Mouse (Mus musculus): Measurements from ENCODE around the gene Mylk. TPM values are rescaled to one million over a fixed set of nuclear protein-coding genes. Genes with fewer than 3 reads are reported as not detected.

The Mylk gene
- polyA plus RNA-seq, 1 experiment from 2014 or later = 97.3 TPM

DNA sequence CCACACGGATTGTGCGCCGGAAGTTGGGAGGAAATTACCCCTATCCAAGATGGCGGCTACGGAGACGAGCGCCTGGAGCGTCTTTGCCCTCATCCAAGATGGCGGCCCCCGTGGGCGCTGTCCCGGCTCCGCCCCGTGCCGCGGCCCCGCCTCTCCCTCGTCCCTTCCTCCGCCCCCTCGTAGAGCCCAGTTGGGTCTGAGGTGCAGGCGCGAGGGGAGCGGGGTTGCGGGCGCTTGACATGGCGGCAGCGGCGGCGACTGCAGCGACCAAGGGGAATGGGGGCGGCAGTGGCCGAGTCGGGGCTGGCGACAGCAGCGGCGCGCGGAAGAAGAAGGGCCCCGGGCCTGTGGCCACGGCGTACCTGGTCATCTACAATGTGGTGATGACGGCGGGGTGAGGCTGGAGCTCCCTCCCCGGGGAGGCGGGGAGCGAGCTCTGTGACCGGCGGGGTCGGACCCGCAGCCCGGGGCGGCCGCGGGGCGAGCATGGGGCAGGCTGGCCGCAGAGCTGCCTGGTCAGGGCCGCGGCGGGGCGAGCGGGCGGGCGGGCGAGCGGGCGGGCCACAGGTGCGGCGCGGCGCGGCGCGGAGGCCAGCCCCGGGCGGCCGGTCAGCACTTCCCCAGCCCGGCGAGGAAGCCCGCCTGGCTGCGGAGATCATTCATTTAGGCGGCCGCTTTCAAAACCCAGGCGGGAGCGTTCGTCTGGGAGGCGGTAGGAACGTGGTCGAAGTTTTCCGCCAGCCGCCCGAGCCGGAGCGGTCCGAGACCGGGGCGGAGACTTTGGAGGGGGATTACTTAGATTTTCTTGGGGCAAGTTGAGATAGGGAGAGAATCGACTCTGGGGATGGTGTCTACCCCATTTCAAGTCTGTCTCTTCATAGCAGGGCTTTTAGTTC, 277.5 kb downstream of the Mylk start, which contains the start of gene Hacd2:
Gene Hacd2 (plus strand): TSS at position 187 of the 896 bp plus-strand sequence.
- ATAC-seq (replicated peaks; ENCODE audit: low FRiP score) = peak; percentile 99
- Histone ChIP-seq H3K36me3 (peaks cover 8% of the 10 kb centered on the region; the same call in 1 of the 2 replicates), H3K9me3 (replicated peaks) (no peaks in the 10 kb centered on the region), H3K27ac (peak within 1 kb of the TSS; percentile 91), H3K4me2 (peak within 1 kb of the TSS; percentile 71), H3K4me3 (replicated peaks) (peak within 1 kb of the TSS; percentile 92), H3K9ac (peak within 1 kb of the TSS; percentile 91), H3K27me3 (peaks cover 14% of the 10 kb centered on the region), H3K4me1 (peaks cover 5% of the 10 kb centered on the region; the same call in 1 of the 2 replicates)
- under 1% methylated on average over 91 of the region's 97 CpGs for WGBS

- peak overlapping the region; percentile 91 for H3K9ac ChIP-seq
- H3K4me2 ChIP-seq = peak overlapping the region; percentile 71
- peaks cover 5% of the 10 kb centered on the region; the same call in 1 of the 2 replicates for H3K4me1 ChIP-seq
- peaks cover 10% of the 10 kb centered on the region; the same call in 1 of the 2 replicates for H3K36me3 ChIP-seq
- peak overlapping the region; percentile 91 for H3K27ac ChIP-seq
- peak overlapping the region; percentile 92 for H3K4me3 ChIP-seq (replicated peaks)
- H3K27me3 ChIP-seq = peaks cover 14% of the 10 kb centered on the region
- 5% methylated on average over 8 of the region's 8 CpGs for WGBS
- no peaks in the 10 kb centered on the region for H3K9me3 ChIP-seq (replicated peaks)
- ATAC-seq (replicated peaks; ENCODE audit: low FRiP score) = no peak
Observed at GRCm38 (mm10) chr16:35023138-35023735, 278.2 kb downstream of the Mylk start.

- 85% methylated on average over 5 of the region's 5 CpGs for WGBS
- H3K36me3 ChIP-seq = peaks cover 20% of the 10 kb centered on the region
- ATAC-seq (replicated peaks; ENCODE audit: low FRiP score) = no peak
Observed at GRCm38 (mm10) chr16:35024300-35024699, 279.3 kb downstream of the Mylk start.

GRCm38 (mm10) chr16:35025347-35025746, 280.3 kb downstream of the Mylk start:
- no peak overlapping the region for H3K4me3 ChIP-seq (replicated peaks)
- no peak for ATAC-seq (replicated peaks; ENCODE audit: low FRiP score)
- H3K9me3 ChIP-seq (replicated peaks) = no peaks in the 10 kb centered on the region
- H3K27me3 ChIP-seq = peaks cover 4% of the 10 kb centered on the region; the same call in 1 of the 2 replicates
- peaks cover 27% of the 10 kb centered on the region for H3K36me3 ChIP-seq
- H3K9ac ChIP-seq = no peak overlapping the region
- H3K27ac ChIP-seq = no peak overlapping the region
- H3K4me2 ChIP-seq = no peak overlapping the region
- peaks cover 5% of the 10 kb centered on the region; the same call in 1 of the 2 replicates for H3K4me1 ChIP-seq
- WGBS = 96% methylated on average over 4 of the region's 4 CpGs

More at GRCm38 (mm10) chr16:35024300-35024699, 279.3 kb downstream of the Mylk start:
- Histone ChIP-seq H3K9me3 (replicated peaks) (no peaks in the 10 kb centered on the region), H3K9ac (no peak overlapping the region), H3K4me3 (replicated peaks) (no peak overlapping the region), H3K4me1 (peaks cover 5% of the 10 kb centered on the region; the same call in 1 of the 2 replicates), H3K27ac (no peak overlapping the region), H3K27me3 (peaks cover 13% of the 10 kb centered on the region), H3K4me2 (no peak overlapping the region)

DNA sequence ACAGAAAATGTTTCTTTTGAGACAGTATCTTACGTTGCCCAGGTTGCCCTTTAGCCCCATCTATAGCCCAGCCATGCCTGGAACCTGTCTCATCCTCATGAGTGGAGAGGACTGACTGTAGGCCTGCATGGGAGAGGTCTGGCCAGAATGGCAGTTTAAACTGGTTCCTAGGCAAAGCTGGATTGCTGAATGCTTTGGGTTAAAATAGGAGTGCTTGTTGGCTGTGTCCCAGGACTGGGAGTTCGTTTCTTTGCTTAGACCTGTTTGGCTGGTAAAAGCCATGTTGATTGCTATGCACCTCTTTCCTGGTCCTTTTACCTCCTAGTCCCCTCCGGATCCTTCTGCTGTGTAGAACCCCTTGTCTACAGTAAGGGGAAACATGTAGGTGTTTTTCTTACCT, 288.2 kb downstream of the Mylk start:
- H3K27ac ChIP-seq = peak overlapping the region; percentile 19; the same call in 1 of the 2 replicates
- WGBS = 76% methylated on average over 3 of the region's 3 CpGs
- H3K36me3 ChIP-seq = peaks cover 42% of the 10 kb centered on the region
- peaks cover 24% of the 10 kb centered on the region for H3K4me1 ChIP-seq
- no peak overlapping the region for H3K4me2 ChIP-seq
- ATAC-seq (replicated peaks; ENCODE audit: low FRiP score) = no peak
- H3K4me3 ChIP-seq (replicated peaks) = no peak overlapping the region
- no peak overlapping the region for H3K9ac ChIP-seq
- no peaks in the 10 kb centered on the region for H3K27me3 ChIP-seq
- H3K9me3 ChIP-seq (replicated peaks) = no peaks in the 10 kb centered on the region

DNA sequence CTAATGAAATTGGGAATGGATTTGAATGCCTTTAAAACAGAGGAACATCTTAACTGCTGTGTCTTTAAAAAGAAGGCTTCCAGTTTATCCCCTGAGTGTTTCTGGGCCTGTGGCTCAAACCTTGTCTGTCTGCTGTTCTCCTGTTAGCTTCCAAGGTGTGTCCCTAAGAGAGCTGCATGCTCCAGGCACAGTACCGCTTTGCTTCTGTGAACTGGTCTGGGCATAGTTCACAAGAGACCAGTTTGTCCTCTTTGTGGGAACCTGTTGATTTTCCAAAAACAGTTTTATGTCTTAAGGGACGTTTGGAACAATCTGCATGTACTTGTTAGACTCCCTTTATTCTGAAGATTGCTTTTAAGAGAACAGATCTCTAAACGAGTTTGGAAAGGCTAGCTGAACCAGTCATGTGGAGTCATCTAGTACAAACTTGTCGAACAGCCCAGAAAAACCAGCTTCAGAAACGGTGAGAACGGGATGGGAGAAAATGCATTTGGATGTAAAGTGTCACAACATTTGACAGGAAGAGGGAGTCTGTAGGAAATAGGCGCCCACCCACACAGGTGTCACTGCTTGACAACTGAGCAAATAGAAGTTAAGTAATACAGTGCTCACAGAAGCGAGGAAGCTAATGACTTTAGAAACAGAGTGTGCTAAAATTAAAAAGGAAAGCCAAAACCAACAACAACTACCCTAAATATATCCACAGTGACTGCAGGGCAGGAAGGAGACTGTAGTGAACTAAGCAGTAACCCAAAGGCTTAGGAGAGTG, 289.0 kb downstream of the Mylk start:
- peak overlapping the region; percentile 19 for H3K27ac ChIP-seq
- peaks cover 25% of the 10 kb centered on the region for H3K4me1 ChIP-seq
- no peak overlapping the region for H3K9ac ChIP-seq
- ATAC-seq (replicated peaks; ENCODE audit: low FRiP score) = no peak
- H3K27me3 ChIP-seq = no peaks in the 10 kb centered on the region
- H3K9me3 ChIP-seq (replicated peaks) = no peaks in the 10 kb centered on the region
- no peak overlapping the region for H3K4me3 ChIP-seq (replicated peaks)
- H3K4me2 ChIP-seq = no peak overlapping the region
- H3K36me3 ChIP-seq = peaks cover 36% of the 10 kb centered on the region
- WGBS = 38% methylated on average over 8 of the region's 8 CpGs

DNA sequence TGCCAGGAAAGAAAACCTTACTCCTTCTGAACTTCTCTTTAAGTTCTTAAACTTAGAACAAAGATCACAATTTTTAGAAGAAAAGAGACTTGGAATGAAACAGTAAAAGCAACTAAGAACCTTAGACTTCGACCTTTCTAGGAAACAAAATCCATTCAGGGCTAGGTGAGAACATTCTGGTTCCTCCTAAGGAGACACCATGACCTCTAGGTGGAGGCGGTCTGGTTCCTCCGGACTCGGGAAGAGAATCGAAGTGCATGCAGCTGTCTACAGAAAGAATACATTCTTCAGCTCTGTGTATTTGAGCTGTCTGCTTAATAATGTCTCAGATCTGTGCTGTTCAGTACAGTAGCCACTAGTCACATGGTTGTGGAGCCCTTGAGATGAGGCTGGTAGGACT, 290.0 kb downstream of the Mylk start:
- no peak overlapping the region for H3K4me3 ChIP-seq (replicated peaks)
- WGBS = 70% methylated on average over 5 of the region's 5 CpGs
- H3K27me3 ChIP-seq = no peaks in the 10 kb centered on the region
- H3K36me3 ChIP-seq = peaks cover 32% of the 10 kb centered on the region
- no peak for ATAC-seq (replicated peaks; ENCODE audit: low FRiP score)
- H3K27ac ChIP-seq = no peak overlapping the region
- H3K9ac ChIP-seq = no peak overlapping the region
- peaks cover 26% of the 10 kb centered on the region for H3K4me1 ChIP-seq
- no peak overlapping the region for H3K4me2 ChIP-seq
- H3K9me3 ChIP-seq (replicated peaks) = no peaks in the 10 kb centered on the region

GRCm38 (mm10) chr16:35036754-35037153, 291.7 kb downstream of the Mylk start:
- Histone ChIP-seq H3K9ac (no peak overlapping the region), H3K9me3 (replicated peaks) (no peaks in the 10 kb centered on the region), H3K27me3 (no peaks in the 10 kb centered on the region), H3K4me1 (peaks cover 29% of the 10 kb centered on the region), H3K4me3 (replicated peaks) (no peak overlapping the region), H3K4me2 (no peak overlapping the region), H3K27ac (no peak overlapping the region), H3K36me3 (peaks cover 32% of the 10 kb centered on the region)
- ATAC-seq (replicated peaks; ENCODE audit: low FRiP score) = no peak
- WGBS = 70% methylated on average over 5 of the region's 5 CpGs

GRCm38 (mm10) chr16:35038343-35039057, 293.5 kb downstream of the Mylk start:
- Histone ChIP-seq H3K9ac (no peak overlapping the region), H3K4me1 (peaks cover 25% of the 10 kb centered on the region), H3K4me2 (no peak overlapping the region), H3K9me3 (replicated peaks) (no peaks in the 10 kb centered on the region), H3K27ac (no peak overlapping the region), H3K36me3 (peaks cover 36% of the 10 kb centered on the region), H3K4me3 (replicated peaks) (no peak overlapping the region), H3K27me3 (no peaks in the 10 kb centered on the region)
- 10% methylated on average over 4 of the region's 4 CpGs for WGBS
- no peak for ATAC-seq (replicated peaks; ENCODE audit: low FRiP score)

- Histone ChIP-seq H3K4me1 (peaks cover 15% of the 10 kb centered on the region), H3K27ac (peak overlapping the region; percentile 13; the same call in 1 of the 2 replicates), H3K4me3 (replicated peaks) (no peak overlapping the region), H3K27me3 (no peaks in the 10 kb centered on the region), H3K9ac (no peak overlapping the region), H3K9me3 (replicated peaks) (no peaks in the 10 kb centered on the region), H3K36me3 (peaks cover 36% of the 10 kb centered on the region), H3K4me2 (no peak overlapping the region)
- 65% methylated on average over 1 of the region's 1 CpGs for WGBS
- ATAC-seq (replicated peaks; ENCODE audit: low FRiP score) = no peak
Observed at GRCm38 (mm10) chr16:35040154-35040553, 295.1 kb downstream of the Mylk start.

DNA sequence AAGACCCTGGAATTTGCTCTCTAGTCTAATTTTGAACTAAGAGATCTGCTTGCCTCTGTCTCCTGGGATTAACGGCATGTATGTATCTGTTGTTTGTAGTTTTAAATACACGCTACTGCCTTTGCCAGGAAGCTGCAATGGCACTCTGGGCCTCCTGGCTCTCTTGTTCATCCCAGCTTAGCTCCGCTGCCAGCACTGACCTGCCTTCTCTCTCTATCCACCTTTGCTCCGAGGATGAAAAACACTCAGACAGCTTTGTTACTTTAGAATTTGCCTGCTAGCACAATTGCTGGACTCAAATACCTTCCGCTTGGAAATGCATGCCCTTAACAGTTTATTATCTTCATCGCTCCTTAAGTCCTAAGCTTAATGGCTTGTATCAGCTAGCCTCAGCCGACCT, 296.0 kb downstream of the Mylk start:
- no peak for ATAC-seq (replicated peaks; ENCODE audit: low FRiP score)
- H3K9me3 ChIP-seq (replicated peaks) = no peaks in the 10 kb centered on the region
- no peak overlapping the region for H3K27ac ChIP-seq
- 86% methylated on average over 7 of the region's 7 CpGs for WGBS
- H3K4me1 ChIP-seq = peaks cover 15% of the 10 kb centered on the region
- no peaks in the 10 kb centered on the region for H3K27me3 ChIP-seq
- H3K4me3 ChIP-seq (replicated peaks) = no peak overlapping the region
- no peak overlapping the region for H3K4me2 ChIP-seq
- H3K9ac ChIP-seq = no peak overlapping the region
- H3K36me3 ChIP-seq = peaks cover 30% of the 10 kb centered on the region

All from kidney, embryonic 15.5 days (tissue).